31 mouse cellular contexts compared by ENCODE assay signal in the genomic region with DNA sequence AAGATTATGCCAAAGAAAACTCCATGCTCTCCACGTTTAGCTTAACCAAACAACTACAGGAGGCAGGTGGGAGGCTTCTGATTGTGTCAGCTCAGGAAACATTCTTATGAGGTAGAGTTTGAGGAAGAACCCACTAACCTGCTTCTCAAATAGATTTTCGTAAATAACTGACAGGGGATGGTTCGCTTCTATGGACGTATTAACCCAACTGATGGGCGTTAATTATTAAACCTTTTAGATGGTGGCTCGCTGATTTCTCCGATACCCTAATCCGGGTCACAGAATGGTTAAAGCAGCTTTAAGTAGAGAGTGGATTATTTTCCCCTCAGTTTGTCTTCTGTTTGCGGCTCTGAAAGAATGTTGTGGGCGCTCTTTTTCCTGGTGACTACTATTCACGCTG. TPM values are rescaled to one million over a fixed set of nuclear protein-coding genes. Genes with fewer than 3 reads are reported as not detected.
A peak's percentile ranks its signal among the peaks of the same experiment; 100 is the strongest.
DNase-seq lines count a peak whose midpoint lies in the region; ATAC-seq and TF ChIP-seq lines count a peak whose summit lies in the region.
"Had no signal": no experiment of that assay in that cellular context is flagged by ENCODE, and none has a peak within 500 bp of the region (broad histone marks: within the 10 kb centered on the region; RNA-seq: fewer than 3 reads in every experiment).

No protein-coding gene starts in this region.

- H3K27me3 ChIP-seq in kidney, embryonic 14.5 days (ENCODE audit: control insufficient read depth, insufficient read depth, low read length) = no peaks in the 10 kb centered on the region; the same call in 1 of the 2 replicates
- no peaks in the 10 kb centered on the region for H3K27me3 ChIP-seq in kidney, adult 2 months (replicated peaks; ENCODE audit: control insufficient read depth, insufficient read depth, low read length)
- peaks cover 36% of the 10 kb centered on the region for H3K27me3 ChIP-seq in kidney, embryonic 15.5 days
- H3K27me3 ChIP-seq in kidney, embryonic 16.5 days (ENCODE audit: insufficient read depth, low read length) = peaks cover 9% of the 10 kb centered on the region; the same call in 1 of the 2 replicates
- H3K27me3 ChIP-seq: CH12.LX, Patski had no signal

- H3K4me2 ChIP-seq in kidney, embryonic 14.5 days (replicated peaks; ENCODE audit: low read depth, low read length) = no peak overlapping the region
- no peak overlapping the region for H3K4me2 ChIP-seq in kidney, embryonic 15.5 days
- peak overlapping the region; percentile 8; the same call in 1 of the 2 replicates for H3K4me2 ChIP-seq in kidney, embryonic 16.5 days (replicated peaks; ENCODE audit: low read depth, low read length)
- H3K4me2 ChIP-seq: embryonic facial prominence, embryonic 13.5 days; embryonic facial prominence, embryonic 15.5 days; forebrain, embryonic 12.5 days had no signal

- TF ChIP-seq CTCF in kidney, adult 2 months (conservative IDR thresholded peaks at IDR 0.05; ENCODE audit: insufficient read depth, insufficient read length, low read depth, low read length) = no peak

- H3K4me3 ChIP-seq in kidney, embryonic 14.5 days (ENCODE audit: low read length) = no peak overlapping the region
- H3K4me3 ChIP-seq in kidney, adult 2 months (ENCODE audit: insufficient read depth, low read depth, low read length) = peak overlapping the region; percentile 28; the same call in 1 of the 2 replicates
- no peak overlapping the region for H3K4me3 ChIP-seq in kidney, embryonic 15.5 days (replicated peaks)
- peak overlapping the region; percentile 31 for H3K4me3 ChIP-seq in kidney, embryonic 16.5 days (ENCODE audit: low read length)
- H3K4me3 ChIP-seq: embryonic facial prominence, embryonic 13.5 days; embryonic facial prominence, embryonic 15.5 days; erythroblast, embryonic 14.5 days; forebrain, embryonic 10.5 days; forebrain, embryonic 12.5 days had no signal

- TF ChIP-seq POLR2A in kidney, adult 2 months (IDR thresholded peaks at IDR 0.05; ENCODE audit: low read depth, low read length) = no peak

- no peak overlapping the region for H3K9ac ChIP-seq in kidney, embryonic 14.5 days (ENCODE audit: low read depth, low read length)
- no peak overlapping the region for H3K9ac ChIP-seq in kidney, embryonic 15.5 days
- no peak overlapping the region for H3K9ac ChIP-seq in kidney, embryonic 16.5 days (replicated peaks; ENCODE audit: low read length)
- H3K9ac ChIP-seq: embryonic facial prominence, embryonic 13.5 days; embryonic facial prominence, embryonic 15.5 days; forebrain, embryonic 12.5 days had no signal

- 76% methylated on average over 11 of the region's 11 CpGs for WGBS in kidney, embryonic 14.5 days
- 44% methylated on average over 11 of the region's 11 CpGs for WGBS in kidney, adult 2 months
- WGBS in kidney, embryonic 15.5 days = 69% methylated on average over 11 of the region's 11 CpGs
- 70% methylated on average over 11 of the region's 11 CpGs for WGBS in kidney, embryonic 16.5 days

- no peak for ATAC-seq in kidney, embryonic 14.5 days (ENCODE audit: low FRiP score, low TSS enrichment)
- 0 out of 2 replicates have a peak, but pooled peaks have one; percentile 18 for ATAC-seq in kidney, embryonic 15.5 days (replicated peaks; ENCODE audit: low FRiP score)
- 0 out of 2 replicates have a peak, but pooled peaks have one; percentile 15 for ATAC-seq in kidney, embryonic 16.5 days (ENCODE audit: low FRiP score, low TSS enrichment)
- ATAC-seq: activated CD4-positive, CD25-positive, alpha-beta regulatory T cell, adult 4 months; CD4-positive, CD25-positive, alpha-beta regulatory T cell, adult 4 months; forebrain, embryonic 14.5 days; Patski had no signal

- H3K9me3 ChIP-seq in kidney, embryonic 14.5 days (ENCODE audit: control insufficient read depth, low read length) = no peaks in the 10 kb centered on the region
- H3K9me3 ChIP-seq in kidney, embryonic 15.5 days (replicated peaks) = no peaks in the 10 kb centered on the region
- no peaks in the 10 kb centered on the region for H3K9me3 ChIP-seq in kidney, embryonic 16.5 days (ENCODE audit: low read length)
- H3K9me3 ChIP-seq: embryonic facial prominence, embryonic 13.5 days; embryonic facial prominence, embryonic 15.5 days; forebrain, embryonic 10.5 days; forebrain, embryonic 12.5 days; G1E had no signal

- H3K27ac ChIP-seq in kidney, embryonic 14.5 days (ENCODE audit: low read depth, low read length) = no peak overlapping the region
- H3K27ac ChIP-seq in kidney, adult 2 months (ENCODE audit: insufficient read depth, low read depth, low read length) = peak overlapping the region; percentile 45; the same call in 1 of the 2 replicates
- peak overlapping the region; percentile 18; the same call in 1 of the 2 replicates for H3K27ac ChIP-seq in kidney, embryonic 15.5 days
- peak overlapping the region; percentile 24; the same call in 1 of the 2 replicates for H3K27ac ChIP-seq in kidney, embryonic 16.5 days (ENCODE audit: low read length)
- H3K27ac ChIP-seq: embryonic facial prominence, embryonic 13.5 days; embryonic facial prominence, embryonic 15.5 days; forebrain, embryonic 10.5 days; forebrain, embryonic 12.5 days had no signal

- peak; percentile 15 for DNase-seq in kidney, adult 11 months
- DNase-seq in kidney, adult 2 months = peak; percentile 70
- no peak for DNase-seq in kidney, postnatal 25 days
- no peak for DNase-seq in kidney, postnatal 10 days
- no peak for DNase-seq in embryo, embryonic 10 days (ENCODE audit: low spot score)
- DNase-seq: adrenal gland, adult 8-10 months; adrenal gland, postnatal 14 days; adrenal gland, postnatal 36 days; B cell, adult 2 months; cerebellum, adult 11-12 months; cerebellum, adult 2 months; cerebellum, adult 9-10 months; cerebellum, postnatal 10 days; cerebellum, postnatal 25 days; embryo, embryonic 11 days had no signal

- H3K36me3 ChIP-seq in kidney, embryonic 14.5 days (ENCODE audit: control insufficient read depth, insufficient read depth, low read length) = no peaks in the 10 kb centered on the region
- no peaks in the 10 kb centered on the region for H3K36me3 ChIP-seq in kidney, adult 2 months (ENCODE audit: control insufficient read depth, insufficient read depth, low read length)
- no peaks in the 10 kb centered on the region for H3K36me3 ChIP-seq in kidney, embryonic 15.5 days
- H3K36me3 ChIP-seq in kidney, embryonic 16.5 days (ENCODE audit: insufficient read depth, low read length) = no peaks in the 10 kb centered on the region
- H3K36me3 ChIP-seq: embryonic facial prominence, embryonic 13.5 days; embryonic facial prominence, embryonic 15.5 days; forebrain, embryonic 10.5 days; forebrain, embryonic 12.5 days; G1E had no signal

- H3K4me1 ChIP-seq in kidney, embryonic 14.5 days (ENCODE audit: control insufficient read depth, insufficient read depth, low read length) = no peaks in the 10 kb centered on the region
- H3K4me1 ChIP-seq in kidney, adult 2 months (ENCODE audit: control insufficient read depth, insufficient read depth, low read length) = 0 out of 2 replicates have a peak, but pooled peaks cover 6% of the 10 kb centered on the region
- no peaks in the 10 kb centered on the region for H3K4me1 ChIP-seq in kidney, embryonic 15.5 days
- no peaks in the 10 kb centered on the region for H3K4me1 ChIP-seq in kidney, embryonic 16.5 days (ENCODE audit: insufficient read depth, low read length)
- H3K4me1 ChIP-seq: embryonic facial prominence, embryonic 13.5 days; embryonic facial prominence, embryonic 15.5 days; forebrain, embryonic 12.5 days had no signal

RNA-seq across cellular contexts. Expression of a gene that starts 1.3 kb away (rescaled TPM):
- 29.7 and 31.0 TPM in 2 replicates for polyA plus RNA-seq in kidney, embryonic 14.5 days (2014; fragmentation: Nextera tagmentation; extraction: Ambion mirVana)
- 171 and 274 TPM in 2 replicates for polyA plus RNA-seq in kidney, adult 2 months (2012; rRNA removed)
- polyA plus RNA-seq in kidney, embryonic 15.5 days (2015; fragmentation: Nextera tagmentation; extraction: Ambion mirVana) = 77.2 and 88.6 TPM in 2 replicates
- polyA plus RNA-seq in kidney, embryonic 16.5 days (2015; fragmentation: Nextera tagmentation; extraction: Ambion mirVana) = 131 and 161 TPM in 2 replicates
- polyA plus RNA-seq: activated CD4-positive, CD25-positive, alpha-beta regulatory T cell, adult 4 months; CD4-positive, CD25-positive, alpha-beta regulatory T cell, adult 4 months; cortical plate, adult 2 months; embryonic facial prominence, embryonic 11.5 days; embryonic facial prominence, embryonic 15.5 days; erythroblast, embryonic 14.5 days; Patski had no signal

RNA-seq across cellular contexts. Expression of a gene that starts 13.6 kb away (rescaled TPM):
- 35.9 and 36.7 TPM in 2 replicates for polyA plus RNA-seq in kidney, embryonic 14.5 days (2014; fragmentation: Nextera tagmentation; extraction: Ambion mirVana)
- polyA plus RNA-seq in kidney, adult 2 months (2012; rRNA removed) = 5.9 and 6.7 TPM in 2 replicates
- polyA plus RNA-seq in kidney, embryonic 15.5 days (2015; fragmentation: Nextera tagmentation; extraction: Ambion mirVana) = 30.2 and 33.7 TPM in 2 replicates
- polyA plus RNA-seq in kidney, embryonic 16.5 days (2015; fragmentation: Nextera tagmentation; extraction: Ambion mirVana) = 27.8 and 31.8 TPM in 2 replicates

RNA-seq across cellular contexts. Expression of a gene that starts 49.2 kb away (rescaled TPM):
- 46.4 and 53.1 TPM in 2 replicates for polyA plus RNA-seq in kidney, embryonic 14.5 days (2014; fragmentation: Nextera tagmentation; extraction: Ambion mirVana)
- polyA plus RNA-seq in kidney, adult 2 months (2012; rRNA removed) = 8.4 and 11.0 TPM in 2 replicates
- 62.6 and 62.8 TPM in 2 replicates for polyA plus RNA-seq in kidney, embryonic 15.5 days (2015; fragmentation: Nextera tagmentation; extraction: Ambion mirVana)
- polyA plus RNA-seq in kidney, embryonic 16.5 days (2015; fragmentation: Nextera tagmentation; extraction: Ambion mirVana) = 66.1 and 73.0 TPM in 2 replicates
- polyA plus RNA-seq: activated CD4-positive, CD25-positive, alpha-beta regulatory T cell, adult 4 months; CD4-positive, CD25-positive, alpha-beta regulatory T cell, adult 4 months; embryonic facial prominence, embryonic 11.5 days; erythroblast, embryonic 14.5 days; forebrain, embryonic 14.5 days; G1E had no signal

Comparison
In these comparisons a context has a peak if more than half of its experiments do, and no peak if none do; other contexts are left out.
1. DNase-seq: peak in kidney, adult 11 months (single experiment) and kidney, adult 2 months (single experiment); none in kidney, postnatal 25 days (0 of 2), kidney, postnatal 10 days (single experiment) and embryo, embryonic 10 days (single experiment).
2. H3K4me3 ChIP-seq: peak in kidney, adult 2 months (single experiment) and kidney, embryonic 16.5 days (single experiment); none in kidney, embryonic 14.5 days (single experiment) and kidney, embryonic 15.5 days (single experiment).